Mouse (Mus musculus) left cerebral cortex, postnatal 36 days (tissue): Measurements from ENCODE around the gene Rps6ka3. TPM values are rescaled to one million over a fixed set of nuclear protein-coding genes. Genes with fewer than 3 reads are reported as not detected.

Source experiments
- DNase-seq, 2 experiments: peaks; one replicate each; pipeline ENCODE4 v3.0.0; 2021 to 2022; ENCODE audit warnings: low spot score in 2 of 2, mixed read lengths in 1 of 2
- intact Hi-C: fragments of 180-260 bp; cut with DNase I; formaldehyde crosslinking; loops from one replicate; pipeline ENCODE4 v1.15.1; 2025
- total RNA-seq, 2 experiments: library from RNA; stranded (reverse); gene quantifications; 2 replicates each; pipeline ENCODE4 v1.2.3; 2021

The Rps6ka3 gene
- total RNA-seq, 2 experiments from 2014 or later = 46.8 to 54.4 TPM

DNA sequence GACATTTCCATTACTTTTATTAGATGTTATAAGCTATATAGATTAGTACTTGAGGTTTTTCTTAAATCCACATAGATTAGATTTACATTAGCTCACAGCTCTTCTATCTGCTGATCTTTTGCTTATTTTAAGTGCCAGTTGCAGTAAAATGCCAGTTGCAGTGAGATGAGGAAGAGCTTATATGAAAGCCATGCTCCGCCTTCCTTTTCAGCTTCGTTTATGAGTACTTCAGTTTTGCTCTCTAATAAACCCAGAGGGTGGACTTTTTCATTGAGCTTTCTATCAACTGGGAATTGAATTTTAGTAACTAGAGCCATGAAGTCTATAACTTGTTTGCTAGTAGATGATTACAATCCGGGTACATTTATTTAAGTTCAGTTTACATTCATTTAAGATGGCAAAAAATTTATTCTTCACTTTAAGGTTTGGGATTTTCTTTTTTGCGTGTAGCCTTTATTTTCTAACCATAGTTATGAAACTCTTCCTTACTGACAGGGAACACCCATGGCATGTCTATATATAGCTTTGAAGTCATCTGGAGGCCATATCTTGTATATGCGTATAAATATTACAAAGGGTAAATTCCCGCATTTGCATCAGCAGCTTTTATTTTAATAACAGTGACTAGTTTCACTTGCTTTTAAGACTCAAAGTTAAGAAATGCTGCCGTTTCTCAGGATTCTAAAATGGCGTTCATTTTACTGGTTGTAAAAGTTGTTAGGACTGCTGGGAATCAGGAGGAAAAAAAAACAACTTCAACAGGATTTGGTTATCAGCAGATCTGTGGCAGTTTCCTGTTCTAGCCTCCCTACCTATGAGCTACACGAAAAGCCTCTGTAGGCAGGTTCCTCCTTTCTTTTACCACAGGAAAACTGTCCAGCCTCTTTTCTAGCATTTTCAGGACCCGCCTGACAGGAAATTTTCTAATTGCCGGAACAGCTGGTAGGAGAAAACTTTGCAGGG is 92.5 kb downstream of the Rps6ka3 start:
- intact Hi-C loops = no loop called here
- DNase-seq = no peak

DNA sequence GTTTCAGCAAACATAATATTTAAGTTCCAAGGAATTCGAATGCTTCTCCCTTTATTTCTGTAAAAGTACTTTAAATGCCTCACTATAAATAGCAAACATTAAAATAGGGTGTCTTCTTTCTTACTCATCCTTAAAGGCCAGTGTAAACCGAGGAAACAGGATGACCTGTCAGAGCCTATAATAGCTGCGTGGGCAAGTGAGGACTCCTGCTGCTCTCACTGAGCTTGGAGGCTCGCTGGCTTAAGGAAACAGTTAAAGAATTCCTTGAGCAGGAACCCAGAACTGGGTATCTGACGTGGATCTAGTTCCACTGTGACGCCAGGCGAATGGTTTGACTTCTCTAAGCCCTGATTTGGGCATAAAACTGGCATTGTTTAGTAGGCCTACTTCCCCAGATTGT is 105.2 kb downstream of the Rps6ka3 start:
- intact Hi-C loops = loop anchor here (5.0 kb wide), 1 partner anchor 343 kb away; no protein-coding TSS in a partner anchor
- DNase-seq = peak in 1 of 2 experiments; percentile 6

DNA sequence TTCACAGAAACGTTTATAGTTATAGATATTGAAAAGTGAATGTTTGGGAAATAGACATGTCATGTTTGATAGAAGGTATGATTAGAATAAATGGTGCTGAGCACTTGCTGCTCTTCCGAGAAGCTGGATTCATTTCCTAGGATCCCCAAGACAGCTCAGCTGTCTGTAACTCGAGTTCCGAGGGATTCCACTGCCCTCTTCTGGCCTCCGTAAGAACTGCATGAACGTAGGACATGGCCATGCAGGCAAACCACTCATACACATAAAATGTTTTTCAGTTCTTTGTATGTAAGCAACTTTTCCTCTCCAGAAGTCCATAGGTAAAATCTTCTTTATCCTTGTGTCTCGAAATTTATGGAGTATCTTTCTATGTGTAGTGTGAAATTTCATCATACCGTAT is 111.2 kb downstream of the Rps6ka3 start:
- intact Hi-C loops = no loop called here

DNA sequence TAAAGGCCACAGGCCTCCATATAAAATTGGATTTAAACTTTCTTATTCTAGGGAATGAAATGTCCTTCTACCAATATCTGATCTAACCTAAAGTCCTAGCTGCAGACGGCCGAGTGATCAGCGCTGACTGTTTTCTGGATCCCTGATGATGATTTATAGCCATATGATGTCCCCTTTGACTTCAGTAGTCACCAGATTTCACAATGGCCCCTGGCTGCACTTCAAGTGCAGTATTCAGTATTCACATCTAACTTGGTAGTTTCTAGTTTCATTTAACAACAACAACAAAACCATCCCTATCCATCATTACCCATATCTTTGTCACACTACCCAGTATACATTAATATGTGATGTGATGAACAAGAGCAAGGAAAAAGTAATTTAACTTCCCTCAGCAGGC is 154.4 kb downstream of the Rps6ka3 start:
- DNase-seq = no peak
- intact Hi-C loops = no loop called here

More for the DNA sequence above, 111.2 kb downstream of the Rps6ka3 start:
- peak; percentile 44 to 54 for DNase-seq

DNA sequence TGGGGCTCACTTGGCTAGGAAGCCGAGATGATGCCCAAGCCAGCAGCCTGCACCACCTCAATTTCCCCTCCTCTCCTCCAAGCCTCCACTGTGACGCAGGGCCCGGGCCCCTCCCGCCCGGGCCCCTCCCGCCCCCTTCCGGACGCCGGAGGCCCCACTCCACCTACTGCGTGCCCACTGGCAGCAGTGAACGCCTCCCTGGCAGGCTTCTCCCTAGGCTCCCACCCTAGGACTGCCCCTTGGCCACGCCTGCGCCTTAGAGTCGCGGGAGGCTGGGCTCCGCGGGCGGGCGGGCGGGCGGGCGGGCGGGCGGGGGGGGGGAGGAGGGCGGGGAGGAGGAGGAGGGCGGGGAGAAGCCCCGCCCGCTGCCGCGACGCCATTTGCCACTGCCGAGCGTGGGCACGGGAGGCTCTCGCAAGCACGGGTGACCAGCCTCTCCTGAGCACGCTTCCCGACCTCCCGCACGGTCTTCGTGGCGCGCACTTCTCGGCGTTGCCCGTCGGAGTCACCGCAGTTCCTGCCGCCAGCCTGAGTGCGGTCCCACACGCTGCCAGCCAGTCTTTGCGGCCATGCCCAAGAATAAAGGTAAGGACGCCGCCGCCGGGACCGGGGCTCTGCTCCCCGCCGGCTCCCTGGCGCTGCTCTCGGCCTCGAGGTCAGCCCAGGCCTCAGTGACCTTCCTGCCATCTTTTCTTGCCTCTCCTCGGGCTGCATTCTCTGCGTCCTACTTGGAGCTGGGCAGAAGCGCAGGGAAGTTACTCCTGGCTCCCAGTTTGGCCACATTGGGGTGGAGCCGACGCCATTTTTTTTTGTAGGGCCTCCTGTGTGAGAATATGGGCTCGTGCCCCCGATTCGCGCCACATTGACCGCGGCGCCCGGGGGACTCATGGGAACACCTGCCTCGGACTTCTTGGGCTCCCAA is 162.0 kb downstream of the Rps6ka3 start, which contains the start of gene Eif1ax:
Gene Eif1ax (plus strand): TSS at position 348 of the 922 bp plus-strand sequence.
- intact Hi-C loops = no loop called here
- DNase-seq = peak; percentile 43 to 61

DNA sequence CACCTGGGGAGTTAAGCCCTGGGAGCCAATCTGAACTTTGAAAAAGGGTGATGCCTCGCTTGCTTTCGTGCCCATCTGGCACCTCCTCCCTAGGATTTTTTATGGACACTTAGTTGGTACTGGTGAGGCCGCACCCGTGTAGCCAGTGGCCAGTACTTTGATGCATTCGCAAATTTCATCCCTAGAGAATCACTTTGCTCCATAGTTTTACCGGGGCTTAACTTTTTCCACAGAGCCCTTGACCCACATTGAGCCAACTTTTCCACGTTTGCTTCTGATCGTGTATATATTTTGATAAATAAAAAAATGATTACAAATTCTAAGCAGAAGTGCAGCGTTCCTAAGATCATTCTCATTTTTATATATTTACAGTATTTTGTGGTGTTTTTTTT is 162.6 kb downstream of the Rps6ka3 start:
- intact Hi-C loops = no loop called here
- no peak for DNase-seq

DNA sequence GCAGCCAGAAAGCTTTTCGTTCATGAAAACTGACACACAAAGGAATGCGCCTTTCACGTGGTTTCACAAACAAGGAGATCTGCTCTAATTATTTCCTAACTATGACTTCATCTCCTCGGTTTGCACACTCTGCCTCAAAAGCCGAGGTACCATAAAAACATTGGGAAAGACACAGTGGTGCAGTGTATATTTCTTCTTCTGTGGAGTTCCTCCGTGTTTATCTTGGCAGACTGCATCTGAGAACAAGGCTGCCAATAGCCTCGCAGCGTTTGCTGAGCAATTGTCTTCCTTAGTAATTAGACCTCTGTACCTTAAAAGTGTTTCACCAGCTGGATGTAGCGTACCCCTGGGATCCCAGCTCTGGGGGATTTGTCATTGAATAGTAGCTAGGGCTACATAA is 177.0 kb downstream of the Rps6ka3 start:
- DNase-seq = no peak
- intact Hi-C loops = no loop called here

DNA sequence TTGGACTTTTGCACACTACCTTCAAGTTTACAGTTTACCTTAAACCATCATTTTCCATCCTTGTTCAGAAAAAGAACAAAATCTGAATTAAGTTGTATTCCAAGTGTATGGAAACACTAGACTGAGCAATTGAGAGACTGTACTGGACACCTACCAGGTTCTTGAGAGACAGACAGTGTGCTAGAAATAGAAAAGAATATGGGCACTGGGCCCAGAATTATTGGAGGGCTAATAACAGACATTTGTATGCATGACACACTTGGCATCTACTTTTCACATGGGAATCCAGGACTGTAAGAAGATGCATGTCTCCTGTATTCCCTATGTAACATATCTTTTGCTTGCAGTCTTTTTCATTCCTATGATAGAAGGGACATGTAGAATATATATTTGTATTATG is 178.8 kb downstream of the Rps6ka3 start:
- intact Hi-C loops = no loop called here
- no peak for DNase-seq

DNA sequence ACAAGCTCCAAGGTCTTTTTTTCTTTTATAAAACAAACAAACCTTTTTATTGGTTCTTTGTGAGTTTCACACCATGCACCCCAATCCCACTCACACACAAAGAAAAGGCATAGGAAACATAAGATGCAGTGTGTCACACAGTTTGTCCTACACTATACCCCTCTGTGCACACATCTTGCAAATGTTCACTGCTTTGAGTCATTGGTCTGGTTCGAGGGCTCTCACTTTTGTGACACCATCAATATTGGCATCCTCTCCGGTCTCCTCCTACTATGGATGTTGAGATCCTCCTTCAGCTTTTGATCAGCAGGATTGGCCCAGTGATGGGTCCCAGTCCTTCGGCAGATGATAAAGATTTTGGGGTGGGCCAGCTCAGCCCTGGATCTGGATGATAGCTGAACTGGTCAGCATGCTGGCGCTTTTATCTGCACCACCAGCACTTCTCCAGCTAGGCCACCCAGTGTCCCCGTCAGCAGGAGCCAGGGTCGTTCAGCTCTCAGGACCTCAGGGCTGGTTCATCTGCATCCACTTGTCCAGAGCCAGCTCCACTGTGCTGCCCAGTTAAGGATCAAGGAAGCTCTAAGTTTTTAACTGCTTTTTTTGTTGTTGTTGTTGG is 180.3 kb downstream of the Rps6ka3 start:
- intact Hi-C loops = no loop called here
- DNase-seq = no peak

DNA sequence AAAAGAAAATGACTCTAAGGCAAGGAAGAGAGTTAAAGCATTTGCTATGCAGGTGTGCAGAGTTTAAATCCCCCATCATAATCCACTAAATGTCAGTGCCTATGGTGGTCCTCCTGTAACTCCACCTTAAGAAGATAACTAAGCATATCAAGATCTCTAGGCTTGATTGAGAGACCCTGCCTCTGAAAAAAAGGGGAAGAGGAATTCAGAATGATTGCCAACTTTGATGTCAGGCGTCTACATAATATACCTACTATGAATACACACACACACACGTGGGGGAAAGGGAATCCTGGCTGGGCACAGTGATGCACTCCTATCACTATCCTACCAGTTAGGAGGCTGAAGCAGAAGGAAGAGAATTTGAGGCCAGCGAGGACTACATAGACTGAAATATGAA is 181.1 kb downstream of the Rps6ka3 start:
- intact Hi-C loops = no loop called here

DNA sequence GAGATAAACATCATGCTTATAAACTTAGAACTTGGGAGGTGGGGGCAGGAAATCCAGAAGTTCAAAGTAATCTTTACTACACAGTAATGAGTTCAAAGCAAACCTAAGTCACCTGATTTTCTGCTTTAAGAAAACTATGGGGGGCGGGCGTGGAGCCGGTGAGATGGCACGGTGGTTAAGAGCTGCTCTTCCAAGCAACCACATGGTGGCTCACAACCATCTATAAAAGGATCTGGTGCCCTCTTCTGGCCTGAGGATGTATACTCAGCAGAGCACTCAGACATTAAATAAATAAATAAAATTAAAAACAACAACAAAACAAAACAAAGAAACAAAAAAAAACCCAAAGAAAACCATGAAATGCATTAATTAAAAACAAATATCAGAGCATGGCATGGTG is 199.1 kb downstream of the Rps6ka3 start:
- peak in 1 of 2 experiments; percentile 5 for DNase-seq
- intact Hi-C loops = no loop called here

More for the DNA sequence above, 181.1 kb downstream of the Rps6ka3 start:
- DNase-seq = no peak

DNA sequence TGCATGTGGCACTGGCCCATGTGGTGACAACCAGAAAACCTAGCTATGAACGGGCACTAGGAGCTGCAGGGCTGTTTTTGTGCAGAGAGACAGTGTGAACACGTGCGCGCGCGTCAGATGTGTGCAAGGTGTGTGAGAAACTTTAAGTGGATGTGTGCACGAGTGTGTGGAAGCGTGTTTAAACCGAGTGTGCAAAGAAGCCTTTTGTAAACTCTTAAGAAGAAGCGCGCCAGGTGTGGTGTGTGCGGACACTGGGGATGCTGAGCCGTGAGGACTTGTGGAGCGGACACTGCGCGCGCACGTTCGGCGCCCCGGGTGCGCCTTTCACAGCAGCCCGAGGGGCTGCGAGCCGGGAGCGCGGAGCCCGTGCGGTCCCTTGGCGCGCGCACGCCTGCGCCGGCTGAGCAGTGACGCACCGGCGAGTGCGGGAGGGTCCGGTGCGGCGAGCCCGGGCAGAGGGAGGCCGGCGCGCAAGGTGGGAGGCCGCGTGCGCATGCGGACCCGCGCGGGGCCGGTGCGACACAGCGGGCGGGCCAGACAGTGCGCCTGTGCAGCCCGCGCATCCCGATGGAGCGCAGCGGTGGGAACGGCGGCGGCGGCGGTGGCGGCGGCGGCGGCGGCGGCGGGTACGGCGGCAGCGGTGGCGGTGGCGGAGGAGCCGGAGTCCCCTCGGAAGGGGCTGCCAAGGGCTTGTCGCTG is 204.2 kb downstream of the Rps6ka3 start, which contains the start of gene Map7d2:
Gene Map7d2 (plus strand): TSS at position 443 of the 699 bp plus-strand sequence.
- peak; percentile 46 to 78 for DNase-seq
- intact Hi-C loops = no loop called here

DNA sequence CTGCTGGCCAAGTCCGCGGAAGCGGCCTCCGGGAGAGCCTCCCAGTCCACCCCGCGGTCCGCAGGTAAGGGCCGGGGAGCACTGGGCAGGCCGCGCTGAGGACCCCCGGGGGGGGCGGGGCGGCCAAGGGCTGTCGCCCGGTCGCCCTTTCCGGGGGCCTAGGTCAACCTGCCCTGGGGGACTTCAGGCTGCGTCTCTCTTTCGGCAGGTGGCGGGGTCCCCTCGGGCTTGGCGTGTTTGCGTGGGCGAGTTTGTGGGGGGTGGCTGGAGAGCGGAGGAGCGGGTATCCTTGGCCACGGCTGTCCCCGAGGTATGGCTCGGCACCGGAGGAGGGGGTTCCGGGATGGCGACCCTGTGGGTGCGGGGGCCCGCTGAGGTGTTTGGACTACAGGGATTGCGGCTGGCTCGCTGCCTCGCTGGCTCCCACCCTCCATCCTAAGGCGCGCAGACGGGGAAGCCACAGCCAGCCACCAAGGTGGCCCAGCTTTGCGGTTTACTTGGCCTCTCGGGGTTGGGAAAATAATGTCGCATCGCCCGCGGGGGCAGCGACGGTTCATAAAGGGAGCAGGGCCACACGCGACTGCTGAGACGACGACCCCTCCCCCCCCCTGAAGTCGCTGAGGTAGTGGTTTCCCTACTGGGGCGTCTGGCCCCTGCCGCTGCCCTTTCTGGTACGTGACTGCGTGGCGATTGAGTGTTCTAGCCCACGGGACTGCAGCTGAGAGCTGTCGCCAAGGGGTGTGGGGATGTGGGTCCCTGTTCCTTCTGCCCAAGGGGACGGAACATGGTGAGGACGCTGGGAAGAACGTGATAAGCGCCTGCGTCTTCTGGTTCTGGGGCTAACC is 204.9 kb downstream of the Rps6ka3 start:
- intact Hi-C loops = no loop called here
- DNase-seq = peak; percentile 9 to 11

Other genes starting within 250 kb of the Rps6ka3 start
- gene Eif1ax, start 161.9 kb downstream of the Rps6ka3 start, total RNA-seq = 100 to 1,000 TPM; 123 to 136 TPM
- 100 to 1,000 TPM in 1 of 2 experiments, 10 to 100 TPM in 1; 97.1 to 120 TPM for gene Map7d2, start 204.3 kb downstream of the Rps6ka3 start, total RNA-seq